Mouse (Mus musculus) spleen, postnatal 4 days (tissue): ENCODE data around the gene Npepl1.
A peak's percentile ranks its signal among the peaks of the same experiment; 100 is the strongest.

ENCODE experiments used
- DNase-seq, 2 experiments: peaks; one replicate each; pipeline ENCODE4 v3.0.0; 2022; ENCODE audit warnings: low spot score in 2 of 2

Gene Npepl1

GRCm38 (mm10) chr2:174110783-174111549 is 817 bp downstream of the Npepl1 start:
- peak; percentile 38 to 71 for DNase-seq

- no peak for DNase-seq
These were observed 2.8 kb downstream of the Npepl1 start for GRCm38 (mm10) chr2:174112931-174113330.

- DNase-seq: no peak
These were observed 4.2 kb downstream of the Npepl1 start for GRCm38 (mm10) chr2:174114148-174114864.

GRCm38 (mm10) chr2:174116929-174117328 is 6.8 kb downstream of the Npepl1 start:
- peak in 1 of 2 experiments; percentile 12 for DNase-seq

GRCm38 (mm10) chr2:174118141-174118540 is 8.0 kb downstream of the Npepl1 start:
- DNase-seq: no peak

DNA sequence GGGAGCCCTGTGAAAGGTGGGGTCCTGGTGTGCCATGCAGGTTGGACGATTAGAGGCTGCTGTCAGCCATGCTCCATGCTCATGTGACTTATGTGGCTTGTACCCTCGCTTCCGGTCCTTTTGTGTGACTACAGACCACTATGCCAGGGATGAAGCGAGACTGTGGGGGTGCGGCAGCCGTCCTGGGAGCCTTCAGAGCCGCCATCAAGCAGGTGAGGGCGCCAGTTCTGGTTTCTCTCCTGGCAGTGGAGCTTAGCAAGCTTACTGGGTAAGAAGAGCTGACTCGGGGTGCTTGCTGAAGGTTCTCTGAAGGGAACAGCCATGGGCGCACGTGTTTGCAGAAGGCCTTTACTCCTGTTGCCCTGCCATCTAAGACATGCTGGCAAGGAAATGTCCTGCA is 9.1 kb downstream of the Npepl1 start:
- DNase-seq: no peak

GRCm38 (mm10) chr2:174120631-174121030 is 10.5 kb downstream of the Npepl1 start:
- no peak for DNase-seq

DNA sequence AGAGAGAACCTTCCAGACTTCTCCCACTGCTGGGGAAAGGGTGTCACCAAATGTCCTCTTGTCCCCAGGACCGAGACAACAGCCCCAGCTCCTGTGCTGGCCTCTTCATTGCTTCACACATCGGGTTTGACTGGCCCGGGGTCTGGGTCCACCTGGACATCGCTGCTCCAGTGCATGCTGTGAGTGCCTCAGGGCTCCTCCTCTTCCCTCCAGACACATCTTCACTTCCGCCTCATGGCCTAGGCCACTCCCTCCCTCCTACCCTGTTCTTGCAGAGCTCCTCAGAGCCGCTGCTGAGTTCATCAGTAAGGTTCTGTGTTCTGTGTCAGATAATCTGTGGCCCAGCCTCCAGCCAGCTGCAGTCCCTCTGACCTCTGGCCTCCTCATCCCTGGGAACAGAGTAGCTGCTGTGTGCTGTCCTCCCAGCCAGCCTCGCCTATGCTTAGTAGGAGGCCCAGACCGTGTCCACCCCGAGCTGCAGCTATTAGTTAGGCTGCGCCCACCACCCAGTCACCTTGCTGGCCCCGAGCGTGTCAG is 11.3 kb downstream of the Npepl1 start:
- DNase-seq: no peak

- DNase-seq: peak in 1 of 2 experiments; percentile 6
These were observed 12.2 kb downstream of the Npepl1 start for GRCm38 (mm10) chr2:174122331-174122730.

DNA sequence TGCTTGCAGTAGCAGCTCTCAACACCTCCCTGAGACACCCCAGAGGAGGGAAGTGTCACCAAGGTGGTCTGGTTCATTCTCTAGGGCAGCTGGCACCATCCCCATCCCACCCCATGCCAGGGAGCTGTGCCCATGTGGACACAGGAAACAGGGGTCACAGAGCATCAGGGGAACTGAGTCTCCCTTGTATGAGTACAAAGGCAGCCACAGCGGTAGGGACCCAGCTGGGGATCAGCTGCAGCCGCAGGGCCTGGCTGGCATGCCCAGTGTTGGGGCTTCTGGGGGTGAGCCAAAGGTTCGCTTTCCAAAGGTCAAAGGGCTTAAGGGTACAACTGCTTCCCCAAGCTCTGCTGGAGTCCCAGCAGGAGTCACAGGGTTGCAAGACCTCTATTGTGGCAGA is 13.6 kb downstream of the Npepl1 start:
- peak in 1 of 2 experiments; percentile 56 for DNase-seq

DNA sequence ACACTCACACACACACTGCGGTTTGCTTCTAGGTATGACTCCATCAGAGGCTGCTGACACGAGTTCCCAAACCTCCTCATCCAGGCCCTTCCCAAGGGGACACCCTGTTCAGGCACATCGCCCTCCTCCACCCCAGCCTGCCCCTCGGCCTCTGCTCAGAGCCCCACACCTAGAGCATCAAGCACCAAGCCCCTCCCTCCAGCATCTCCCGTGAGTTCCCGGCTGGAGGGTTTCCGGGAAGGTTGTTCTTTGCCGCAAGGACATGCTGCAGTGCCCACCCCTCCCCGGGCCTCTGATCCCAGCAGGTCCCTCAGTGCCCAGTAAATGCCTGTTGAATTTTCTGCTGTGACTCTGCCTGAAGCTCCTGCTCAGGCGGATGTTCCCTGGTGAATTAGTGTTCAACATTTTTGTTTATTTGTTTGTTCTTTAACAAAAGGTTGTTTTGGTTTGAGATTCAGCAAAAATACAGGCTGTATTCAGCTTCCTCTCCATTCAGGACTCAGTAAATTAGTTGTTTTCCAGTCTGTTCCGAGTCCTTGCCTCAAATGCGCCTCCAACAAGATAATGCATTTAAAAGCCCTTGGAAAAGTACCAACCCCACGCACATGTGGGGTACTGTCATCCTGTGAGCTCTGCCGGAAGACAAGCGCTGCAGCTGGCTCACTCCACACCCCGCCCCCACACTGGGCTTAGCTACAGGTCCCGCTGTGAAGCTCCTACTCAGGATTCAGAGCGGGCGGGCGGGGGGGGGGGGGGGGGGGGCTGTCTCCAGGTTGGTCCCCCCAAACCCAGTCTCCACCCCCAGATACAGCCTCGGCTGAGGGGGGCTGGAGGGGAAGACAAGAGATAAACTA is 16.6 kb downstream of the Npepl1 start:
- DNase-seq: peak in 1 of 2 experiments; percentile 58

GRCm38 (mm10) chr2:174127376-174127713 is 17.2 kb downstream of the Npepl1 start:
- DNase-seq: peak in 1 of 2 experiments; percentile 51

- no peak for DNase-seq
These were observed 18.8 kb downstream of the Npepl1 start for GRCm38 (mm10) chr2:174128926-174129325.

- DNase-seq: peak in 1 of 2 experiments; percentile 49
These were observed 20.4 kb downstream of the Npepl1 start for GRCm38 (mm10) chr2:174130468-174131097.

GRCm38 (mm10) chr2:174132413-174132969 is 22.3 kb downstream of the Npepl1 start:
- peak in 1 of 2 experiments; percentile 28 for DNase-seq

DNA sequence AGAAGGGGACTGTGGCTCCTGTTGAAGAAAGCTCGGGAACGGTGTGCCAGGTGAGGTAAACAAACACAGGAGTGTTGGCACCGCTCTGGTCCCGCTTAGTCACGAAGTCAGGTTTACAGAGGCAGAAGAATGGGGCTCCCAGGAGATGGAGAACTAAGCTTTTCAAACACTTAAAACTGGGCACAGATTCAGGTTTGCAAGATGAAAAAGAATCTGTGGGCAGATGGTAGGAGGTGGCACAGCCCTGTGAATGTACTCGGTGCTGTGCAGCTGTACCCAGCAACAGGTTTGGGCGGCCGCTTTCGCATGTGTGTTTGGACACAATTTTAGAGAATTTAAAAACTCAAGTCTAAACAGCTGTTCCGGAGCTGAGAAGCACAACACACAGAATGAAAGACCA is 48.9 kb downstream of the Npepl1 start:
- DNase-seq: no peak

GRCm38 (mm10) chr2:174160461-174160860 is 50.3 kb downstream of the Npepl1 start:
- DNase-seq: no peak
